Mouse (Mus musculus) testis, adult 2 months (tissue): ENCODE data around the gene Tcea2. TPM values are rescaled to one million over a fixed set of nuclear protein-coding genes. Genes with fewer than 3 reads are reported as not detected.

Source experiments
- H3K27ac ChIP-seq: fragments of 200-500 bp; 2 replicates; pipeline ENCODE4 v1.5.1; 2012; ENCODE audit warnings: low read depth, low read length; ENCODE audit not compliant: control insufficient read depth, insufficient read depth
- H3K27me3 ChIP-seq: fragments of 200-500 bp; 2 replicates; pipeline ENCODE4 v1.6.1; 2012; ENCODE audit warnings: mild to moderate bottlenecking, low read length, moderate library complexity; ENCODE audit not compliant: control insufficient read depth, insufficient read depth
- H3K36me3 ChIP-seq: fragments of 200-500 bp; 2 replicates; pipeline ENCODE4 v1.6.1; 2012; ENCODE audit warnings: mild to moderate bottlenecking, low read length; ENCODE audit not compliant: control insufficient read depth, insufficient read depth
- H3K4me1 ChIP-seq: fragments of 200-500 bp; 2 replicates; pipeline ENCODE4 v1.6.1; 2012; ENCODE audit warnings: low read length; ENCODE audit not compliant: control insufficient read depth, insufficient read depth
- H3K4me3 ChIP-seq: fragments of 200-500 bp; 2 replicates; pipeline ENCODE4 v1.5.1; 2012; ENCODE audit warnings: low read depth, mild to moderate bottlenecking, low read length, moderate library complexity, mixed read lengths; ENCODE audit not compliant: control insufficient read depth
- CTCF ChIP-seq: fragments of 200-500 bp; IDR thresholded peaks from 2 replicates; pipeline ENCODE4 v1.5.1; 2012; ENCODE audit warnings: low read depth, mild to moderate bottlenecking, inconsistent platforms, low read length, moderate library complexity; ENCODE audit not compliant: control insufficient read depth, insufficient read depth, insufficient replicate concordance
- POLR2A ChIP-seq: fragments of 200-500 bp; IDR thresholded peaks from 2 replicates; pipeline ENCODE4 v1.6.1; 2012; ENCODE audit warnings: low read depth, mild to moderate bottlenecking, inconsistent platforms, low read length, moderate library complexity; ENCODE audit not compliant: control insufficient read depth
- polyA plus RNA-seq: library from polyadenylated mRNA; depleted of rRNA; stranded (reverse); fragments of >200 nt; gene quantifications from 2 replicates; pipeline ENCODE4 v1.2.3, GENCODE M21; 2012

Tcea2 gene
- polyA plus RNA-seq, 1 experiment: 632 TPM

DNA sequence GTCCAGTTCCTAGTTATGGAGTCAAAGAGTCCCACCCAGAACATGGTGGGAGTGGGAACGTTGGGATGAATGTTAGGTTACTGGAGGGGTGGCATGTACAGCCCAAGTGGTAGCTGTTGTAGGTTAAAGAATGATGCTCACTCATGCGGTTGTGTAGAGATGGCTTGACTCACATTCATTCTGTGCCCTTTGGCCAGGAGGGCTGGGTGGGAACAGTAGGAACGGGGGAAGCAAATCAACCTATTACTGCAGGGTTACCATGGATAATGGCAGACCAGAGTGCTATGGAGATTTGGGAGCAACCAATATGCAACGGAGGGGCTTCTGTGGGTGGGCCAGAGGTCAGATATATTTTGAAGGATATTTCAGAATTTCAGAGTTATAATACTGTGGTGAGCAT is 5.2 kb upstream of the Tcea2 start:
- Histone ChIP-seq H3K36me3 (no peaks in the 10 kb centered on the region), H3K27ac (peak overlapping the region; percentile 94), H3K27me3 (no peaks in the 10 kb centered on the region), H3K4me3 (peak overlapping the region; percentile 80), H3K4me1 (peaks cover 34% of the 10 kb centered on the region)
- TF ChIP-seq CTCF: no peak
- no peak for TF ChIP-seq POLR2A

DNA sequence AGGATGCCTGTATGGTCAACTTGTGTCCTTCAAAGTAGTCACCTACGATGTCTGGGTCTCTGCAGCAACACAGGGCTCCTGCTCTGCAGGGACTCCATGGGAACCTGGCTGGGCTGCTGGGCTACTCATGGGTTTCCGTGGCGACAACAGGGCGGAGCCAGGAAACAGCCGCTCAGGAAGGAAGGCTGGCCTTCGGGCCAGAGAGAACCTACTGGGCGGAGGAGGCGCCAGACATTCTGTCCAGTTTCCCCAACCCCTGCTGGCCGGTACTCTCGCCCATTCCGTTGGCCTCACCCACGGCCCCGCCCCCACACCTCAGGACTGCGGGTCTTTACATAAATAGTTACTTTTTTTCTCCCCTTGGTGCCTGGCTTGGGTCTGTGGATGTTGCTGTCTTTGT is 4.7 kb upstream of the Tcea2 start:
- H3K27ac ChIP-seq: peak overlapping the region; percentile 94
- no peaks in the 10 kb centered on the region for H3K36me3 ChIP-seq
- no peaks in the 10 kb centered on the region for H3K27me3 ChIP-seq
- peak overlapping the region; percentile 80 for H3K4me3 ChIP-seq
- no peak for TF ChIP-seq CTCF
- TF ChIP-seq POLR2A: peak; percentile 78
- H3K4me1 ChIP-seq: peaks cover 28% of the 10 kb centered on the region

DNA sequence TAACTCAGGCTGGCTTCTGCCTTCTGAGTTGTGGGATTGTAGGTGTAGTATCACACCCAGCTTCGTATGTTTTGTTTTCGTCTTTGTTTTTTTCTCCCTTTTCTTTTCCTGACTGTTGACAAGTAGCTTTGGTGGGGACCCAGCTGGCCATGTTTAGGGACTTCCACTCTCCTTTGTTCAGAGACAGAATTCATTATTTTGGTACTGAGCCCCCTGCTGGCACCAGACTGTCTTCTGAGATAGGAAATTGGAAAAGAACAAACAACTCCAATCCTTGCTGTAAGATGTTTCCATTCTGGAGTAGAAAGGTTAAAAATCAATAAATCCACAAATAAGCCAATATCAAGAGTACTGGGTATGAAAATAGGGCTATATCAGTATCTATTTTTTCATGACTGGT is 3.7 kb upstream of the Tcea2 start:
- no peaks in the 10 kb centered on the region for H3K36me3 ChIP-seq
- H3K27ac ChIP-seq: no peak overlapping the region
- no peak overlapping the region for H3K4me3 ChIP-seq
- no peaks in the 10 kb centered on the region for H3K27me3 ChIP-seq
- TF ChIP-seq CTCF (no peak), POLR2A (no peak)
- peaks cover 25% of the 10 kb centered on the region for H3K4me1 ChIP-seq

DNA sequence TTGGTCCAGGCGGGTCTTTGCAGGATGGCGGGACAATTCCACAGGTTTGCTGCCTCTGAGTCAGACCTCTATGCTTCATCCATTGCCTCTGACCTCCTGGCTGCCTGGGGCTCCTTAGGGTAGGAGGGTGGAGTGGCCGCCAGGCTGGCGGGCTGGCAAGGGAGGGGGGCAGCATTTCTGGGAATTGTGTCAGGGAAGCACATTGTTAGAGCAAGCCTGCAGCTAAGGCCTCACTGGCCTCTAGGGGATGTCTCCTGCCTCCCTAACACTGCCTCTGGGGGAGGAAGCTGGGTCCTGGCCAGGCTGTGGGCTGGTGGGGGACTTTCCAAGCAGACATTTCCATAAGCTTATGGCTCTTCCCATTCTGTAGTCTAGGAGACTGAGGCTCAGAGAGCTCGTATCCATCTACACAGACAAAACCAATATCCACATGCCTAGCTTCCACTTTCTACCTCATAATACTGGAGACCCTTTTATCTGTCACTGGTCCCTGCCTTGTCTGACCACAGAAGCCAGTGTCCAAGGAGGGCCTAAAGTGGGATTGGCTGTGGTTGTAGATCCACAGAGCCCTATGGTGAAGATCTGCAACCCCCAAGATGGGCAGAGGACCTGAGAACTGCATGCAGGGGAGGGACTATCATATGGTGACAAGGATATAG is 2.9 kb upstream of the Tcea2 start:
- H3K4me3 ChIP-seq: no peak overlapping the region; the same call in 1 of the 2 replicates
- peaks cover 20% of the 10 kb centered on the region for H3K4me1 ChIP-seq
- TF ChIP-seq POLR2A (no peak), CTCF (no peak)
- 0 out of 2 replicates have a peak overlapping the region, but pooled peaks have one; percentile 15 for H3K27ac ChIP-seq
- no peaks in the 10 kb centered on the region for H3K36me3 ChIP-seq
- no peaks in the 10 kb centered on the region for H3K27me3 ChIP-seq

DNA sequence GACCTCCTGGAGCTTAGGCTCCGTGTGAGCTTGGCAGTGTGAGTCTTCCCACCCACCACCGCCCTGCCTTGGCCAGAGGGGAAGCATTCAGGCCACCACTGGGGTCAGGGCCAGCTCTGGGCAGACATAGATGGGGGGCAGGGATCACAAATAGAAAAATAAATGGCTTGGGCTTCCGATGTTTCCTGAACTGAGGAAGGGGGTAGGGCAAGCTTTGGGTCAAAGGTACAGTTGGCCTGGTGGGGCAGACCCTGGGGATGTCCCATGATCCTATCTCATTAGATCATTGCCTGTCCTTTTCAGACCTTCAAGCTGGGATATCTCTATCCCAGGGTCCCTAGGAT is 2.4 kb upstream of the Tcea2 start:
- 0 out of 2 replicates have a peak overlapping the region, but pooled peaks have one; percentile 15 for H3K27ac ChIP-seq
- H3K36me3 ChIP-seq: no peaks in the 10 kb centered on the region
- H3K4me1 ChIP-seq: peaks cover 20% of the 10 kb centered on the region
- H3K4me3 ChIP-seq: no peak overlapping the region; the same call in 1 of the 2 replicates
- no peaks in the 10 kb centered on the region for H3K27me3 ChIP-seq
- TF ChIP-seq POLR2A: no peak
- TF ChIP-seq CTCF: no peak

DNA sequence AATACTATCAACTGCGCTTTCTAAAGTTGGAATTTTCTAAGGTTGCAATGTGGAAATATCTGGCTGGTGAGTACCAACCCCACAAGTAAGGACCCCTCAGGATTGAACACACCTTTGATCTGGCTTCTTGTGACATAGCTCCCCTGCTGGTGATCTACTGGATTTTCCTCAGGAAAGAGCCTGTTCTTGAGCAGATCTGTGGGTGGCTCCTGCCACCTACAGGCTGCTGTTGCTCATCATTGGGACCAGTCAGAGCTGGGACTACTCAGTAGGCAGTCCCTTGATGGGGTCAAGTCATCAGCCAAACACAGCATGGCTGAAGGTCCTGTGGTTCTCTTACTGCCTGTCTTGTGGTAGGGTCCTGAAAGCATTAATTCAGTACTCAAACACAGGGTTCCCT is 1.3 kb upstream of the Tcea2 start:
- H3K4me3 ChIP-seq: no peak overlapping the region
- no peaks in the 10 kb centered on the region for H3K27me3 ChIP-seq
- H3K27ac ChIP-seq: peak overlapping the region; percentile 5
- TF ChIP-seq CTCF (peak; percentile 76; the same call in 1 of the 2 replicates), POLR2A (no peak)
- no peaks in the 10 kb centered on the region for H3K36me3 ChIP-seq
- H3K4me1 ChIP-seq: peaks cover 17% of the 10 kb centered on the region

DNA sequence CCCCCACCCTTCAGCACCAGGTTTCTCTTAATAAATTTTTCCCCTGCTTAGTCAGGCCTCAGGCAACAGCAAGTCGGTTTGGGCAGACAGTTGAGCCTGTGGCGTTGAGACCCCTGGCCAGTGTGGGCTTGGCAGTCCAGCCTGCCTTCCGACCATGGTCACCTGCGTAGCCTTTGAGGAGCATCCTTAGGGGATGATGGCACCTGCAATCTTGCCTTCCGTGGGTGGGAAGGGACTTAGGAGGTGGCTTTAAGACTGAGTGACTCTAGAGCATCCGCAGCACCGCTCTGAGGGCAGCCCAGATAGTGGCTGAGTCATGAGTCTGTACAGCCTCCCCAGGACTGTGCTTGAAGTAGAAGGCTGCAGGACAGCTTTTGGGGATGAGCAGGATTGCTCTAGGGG is 607 bp downstream of the Tcea2 start:
- Histone ChIP-seq H3K27ac (peak overlapping the region; percentile 95), H3K4me3 (peak overlapping the region; percentile 97), H3K27me3 (no peaks in the 10 kb centered on the region)

DNA sequence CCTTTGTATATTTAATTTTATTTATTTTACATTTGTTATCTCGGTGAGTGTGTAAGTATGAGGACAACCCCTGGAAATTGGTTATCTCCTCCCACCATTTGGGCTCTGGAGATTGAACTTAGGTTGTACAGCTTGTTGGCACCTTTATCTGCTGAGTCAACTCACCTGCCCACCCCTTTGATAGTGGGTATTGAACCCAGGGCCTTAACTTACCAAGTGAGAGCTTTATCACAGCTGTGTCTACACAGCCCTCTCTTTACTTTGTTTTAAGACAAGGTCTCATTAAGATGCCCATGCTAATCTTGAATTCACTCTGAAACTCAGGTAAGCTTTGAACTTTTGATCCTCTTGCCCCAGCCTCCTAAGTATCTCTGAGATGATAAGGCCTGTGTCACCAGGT is 1.9 kb downstream of the Tcea2 start:
- Histone ChIP-seq H3K36me3 (no peaks in the 10 kb centered on the region), H3K4me3 (no peak overlapping the region; the same call in 1 of the 2 replicates), H3K27me3 (no peaks in the 10 kb centered on the region), H3K4me1 (peaks cover 2% of the 10 kb centered on the region), H3K27ac (no peak overlapping the region)
- TF ChIP-seq CTCF: no peak
- no peak for TF ChIP-seq POLR2A

More for the DNA sequence above, 607 bp downstream of the Tcea2 start:
- Histone ChIP-seq H3K36me3 (no peaks in the 10 kb centered on the region), H3K4me1 (peaks cover 3% of the 10 kb centered on the region)
- no peak for TF ChIP-seq POLR2A
- TF ChIP-seq CTCF: no peak
